Mouse (Mus musculus) midbrain, embryonic 13.5 days (tissue): ENCODE measurements around the gene Pmis2. TPM values are rescaled to one million over a fixed set of nuclear protein-coding genes. Genes with fewer than 3 reads are reported as not detected.

ENCODE experiments used
- ATAC-seq: fragments of 200-750 bp; cut with Nextera tagmentation; 2 replicates; pipeline ENCODE4 v1.8.0; 2017; ENCODE audit warnings: mild to moderate bottlenecking, moderate TSS enrichment, moderate library complexity
- H3K27ac ChIP-seq: fragments of 300-500 bp; sonication (generic); 2 replicates; pipeline ENCODE4 v1.5.1; 2015; ENCODE audit warnings: inconsistent platforms, mild to moderate bottlenecking, moderate library complexity
- H3K27me3 ChIP-seq: fragments of 300-500 bp; sonication (generic); 2 replicates; pipeline ENCODE4 v1.6.1; 2015; ENCODE audit warnings: mild to moderate bottlenecking, inconsistent platforms
- H3K36me3 ChIP-seq: fragments of 300-500 bp; sonication (generic); 2 replicates; pipeline ENCODE4 v1.6.1; 2015; ENCODE audit warnings: mild to moderate bottlenecking, inconsistent platforms
- H3K4me1 ChIP-seq: fragments of 300-500 bp; sonication (generic); replicated peaks from 2 replicates; pipeline ENCODE4 v1.6.1; 2015; ENCODE audit warnings: inconsistent platforms
- H3K4me2 ChIP-seq: fragments of 300-500 bp; sonication (generic); replicated peaks from 2 replicates; pipeline ENCODE4 v1.6.1; 2015; ENCODE audit warnings: moderate library complexity, mild to moderate bottlenecking, inconsistent platforms
- H3K4me3 ChIP-seq: fragments of 300-500 bp; sonication (generic); replicated peaks from 2 replicates; pipeline ENCODE4 v1.5.1; 2015; ENCODE audit warnings: mild to moderate bottlenecking, inconsistent platforms
- H3K9ac ChIP-seq: fragments of 300-500 bp; sonication (generic); replicated peaks from 2 replicates; pipeline ENCODE4 v1.6.1; 2015; ENCODE audit warnings: mild to moderate bottlenecking, inconsistent platforms
- H3K9me3 ChIP-seq: fragments of 300-500 bp; sonication (generic); 2 replicates; pipeline ENCODE4 v1.6.1; 2016; ENCODE audit warnings: mild to moderate bottlenecking, inconsistent platforms
- WGBS: fragments of 180-500 bp; shearing (Covaris S2); methylation state at CpG from one replicate; pipeline ENCODE4 v1.1.7; 2015; 5-methylcytosine and 5-hydroxymethylcytosine counted together
- polyA plus RNA-seq: library from polyadenylated mRNA; unstranded; fragments of >200 nt; fragmentation: Nextera tagmentation; extraction: Ambion mirVana; gene quantifications from 2 replicates; pipeline ENCODE4 v1.2.1, GENCODE M21; 2015

Gene Pmis2
- polyA plus RNA-seq, 1 experiment from 2014 or later, result not detected

DNA sequence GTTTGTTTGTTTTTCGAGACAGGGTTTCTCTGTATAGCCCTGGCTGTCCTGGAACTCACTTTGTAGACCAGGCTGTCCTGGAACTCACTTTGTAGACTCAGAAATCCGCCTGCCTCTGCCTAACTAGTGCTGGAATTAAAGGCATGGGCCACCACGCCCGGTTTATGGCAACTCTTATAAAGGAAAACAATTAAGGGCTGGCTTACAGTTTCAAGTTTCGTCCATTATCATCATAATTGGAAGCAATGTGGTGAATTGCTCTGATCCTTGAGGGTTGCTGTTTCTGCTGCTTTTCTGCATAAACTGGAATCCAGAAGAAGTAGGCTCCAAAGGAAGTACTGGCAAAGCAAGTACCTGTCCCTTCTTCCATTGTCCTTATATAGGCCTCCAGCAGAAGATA is 44.8 kb downstream of the Pmis2 start:
- no peak for ATAC-seq
- 86% methylated on average over 5 of the region's 5 CpGs for WGBS
- H3K9ac ChIP-seq, result no peak overlapping the region
- H3K4me2 ChIP-seq, result peak overlapping the region; percentile 96
- no peak overlapping the region for H3K27ac ChIP-seq
- peaks cover 28% of the 10 kb centered on the region for H3K36me3 ChIP-seq
- peaks cover 18% of the 10 kb centered on the region for H3K4me1 ChIP-seq
- no peaks in the 10 kb centered on the region for H3K9me3 ChIP-seq
- H3K4me3 ChIP-seq, result peak overlapping the region; percentile 91; the same call in 1 of the 2 replicates
- H3K27me3 ChIP-seq, result peaks cover 25% of the 10 kb centered on the region

DNA sequence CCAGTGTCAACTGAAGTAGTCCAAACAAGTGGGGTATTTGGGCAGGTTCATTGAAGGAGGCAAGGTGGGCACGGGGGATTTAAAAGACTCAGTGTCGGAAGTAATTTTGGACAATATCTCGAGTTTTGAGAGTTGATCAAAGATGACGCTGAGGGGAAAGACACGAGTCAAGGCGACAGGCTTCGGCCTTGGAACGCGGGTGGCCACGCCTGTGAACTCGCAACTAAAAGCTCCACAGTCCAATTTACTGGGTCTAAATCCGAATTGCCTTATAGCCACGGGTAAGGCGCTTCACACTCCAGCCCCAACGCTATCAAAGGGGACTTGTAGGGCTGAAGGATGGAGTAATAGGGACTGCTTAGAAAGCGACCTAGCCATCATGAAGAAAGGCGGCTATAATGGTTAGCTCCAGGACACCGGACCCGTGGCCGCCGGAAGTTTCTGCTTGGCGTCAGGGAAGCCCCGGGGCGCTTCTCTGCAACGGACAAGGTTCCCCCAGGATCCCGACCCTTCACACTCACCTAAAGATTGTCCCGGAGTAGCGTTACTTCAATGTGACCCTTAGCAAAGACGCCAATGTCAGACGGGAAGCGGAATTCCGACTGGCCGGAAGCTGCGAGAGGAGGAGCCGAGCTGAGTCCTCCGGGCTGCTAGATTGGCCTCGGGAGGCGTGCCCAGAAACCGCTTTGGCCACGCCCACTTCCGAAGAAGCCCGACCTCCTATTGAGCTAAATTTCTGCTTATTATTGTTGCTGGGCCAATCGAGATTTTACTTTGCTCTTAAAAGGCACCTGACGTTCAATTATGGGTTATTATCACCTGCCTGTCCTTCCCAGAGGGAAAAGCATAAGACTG is 45.6 kb downstream of the Pmis2 start, which contains the start of gene Cox6b1:
Gene Cox6b1, minus strand, starts transcription at position 622 of the 855 bp plus-strand sequence.
- Histone ChIP-seq H3K27ac (peak within 1 kb of the TSS; percentile 58; the same call in 1 of the 2 replicates), H3K27me3 (peaks cover 20% of the 10 kb centered on the region)
- ATAC-seq, result peak; percentile 92

More for the DNA sequence above, 45.6 kb downstream of the Pmis2 start, which contains the start of gene Cox6b1:
- Histone ChIP-seq H3K9me3 (no peaks in the 10 kb centered on the region), H3K4me2 (peak within 1 kb of the TSS; percentile 96), H3K4me1 (peaks cover 18% of the 10 kb centered on the region), H3K4me3 (peak within 1 kb of the TSS; percentile 91), H3K9ac (peak within 1 kb of the TSS; percentile 83), H3K36me3 (peaks cover 35% of the 10 kb centered on the region)
- 2% methylated on average over 44 of the region's 44 CpGs for WGBS

Other genes starting within 250 kb of the Pmis2 start
- gene Nfkbid, start 249.9 kb downstream of the Pmis2 start, polyA plus RNA-seq, result 1.2 and 1.3 TPM in 2 replicates
- gene Aplp1, start 226.1 kb downstream of the Pmis2 start, polyA plus RNA-seq, result 521 and 559 TPM in 2 replicates
- 3.1 and 3.6 TPM in 2 replicates for gene Kirrel2, start 213.9 kb downstream of the Pmis2 start, polyA plus RNA-seq
- gene Nphs1, start 213.3 kb downstream of the Pmis2 start, polyA plus RNA-seq, result 0.78 and 0.94 TPM in 2 replicates
- not detected in 2 replicates for gene Prodh2, start 178.0 kb downstream of the Pmis2 start, polyA plus RNA-seq
- gene Arhgap33, start 136.5 kb downstream of the Pmis2 start, polyA plus RNA-seq, result 106 and 114 TPM in 2 replicates
- 5.7 and 6.6 TPM in 2 replicates for gene Hspb6, start 119.4 kb downstream of the Pmis2 start, polyA plus RNA-seq
- gene Proser3, start 119.3 kb downstream of the Pmis2 start, polyA plus RNA-seq, result 8.7 and 12.3 TPM in 2 replicates
- gene Lin37, start 111.8 kb downstream of the Pmis2 start, polyA plus RNA-seq, result 54.4 and 60.4 TPM in 2 replicates
- gene U2af1l4, start 108.3 kb downstream of the Pmis2 start, polyA plus RNA-seq, result 92.5 and 102 TPM in 2 replicates
- 20.7 and 22.6 TPM in 2 replicates for gene Gm49396, start 108.3 kb downstream of the Pmis2 start, polyA plus RNA-seq
- 131 and 133 TPM in 2 replicates for gene Psenen, start 108.0 kb downstream of the Pmis2 start, polyA plus RNA-seq
- gene Igflr1, start 106.2 kb downstream of the Pmis2 start, polyA plus RNA-seq, result 4.8 and 6.6 TPM in 2 replicates
- gene Kmt2b, start 82.9 kb downstream of the Pmis2 start, polyA plus RNA-seq, result 12.9 and 13.3 TPM in 2 replicates
- gene Zbtb32, start 72.7 kb downstream of the Pmis2 start, polyA plus RNA-seq, result 0.14 and 0.31 TPM in 2 replicates
- 0.46 and 0.73 TPM in 2 replicates for gene Upk1a, start 58.8 kb downstream of the Pmis2 start, polyA plus RNA-seq
- gene Cox6b1, start 45.5 kb downstream of the Pmis2 start, polyA plus RNA-seq, result 1,046 and 1,055 TPM in 2 replicates
- not detected in 2 replicates for gene Etv2, start 35.8 kb downstream of the Pmis2 start, polyA plus RNA-seq
- 130 and 153 TPM in 2 replicates for gene Rbm42, start 21.3 kb downstream of the Pmis2 start, polyA plus RNA-seq
- gene Haus5, start 6.6 kb downstream of the Pmis2 start, polyA plus RNA-seq, result 34.2 and 37.0 TPM in 2 replicates
- gene 2200002J24Rik, start 27.3 kb upstream of the Pmis2 start, polyA plus RNA-seq, result not detected in 2 replicates
- 0.62 and 1.3 TPM in 2 replicates for gene Atp4a, start 40.6 kb upstream of the Pmis2 start, polyA plus RNA-seq
- 200 and 203 TPM in 2 replicates for gene Tmem147, start 57.9 kb upstream of the Pmis2 start, polyA plus RNA-seq
- 1.1 and 2.2 TPM in 2 replicates for gene Gapdhs, start 72.1 kb upstream of the Pmis2 start, polyA plus RNA-seq
- 2.3 TPM in 2 replicates for gene Sbsn, start 79.9 kb upstream of the Pmis2 start, polyA plus RNA-seq
- gene Dmkn, start 92.2 kb upstream of the Pmis2 start, polyA plus RNA-seq, result 0.27 and 0.57 TPM in 2 replicates
- gene Krtdap, start 116.3 kb upstream of the Pmis2 start, polyA plus RNA-seq, result not detected in 2 replicates
- 0.17 and 0.50 TPM in 2 replicates for gene Ffar2, start 152.2 kb upstream of the Pmis2 start, polyA plus RNA-seq
- gene Ffar3, start 184.6 kb upstream of the Pmis2 start, polyA plus RNA-seq, result not detected in 2 replicates
- gene Ffar1, start 190.0 kb upstream of the Pmis2 start, polyA plus RNA-seq, result not detected in 2 replicates
- gene Cd22, start 208.7 kb upstream of the Pmis2 start, polyA plus RNA-seq, result not detected in 2 replicates
- 1.3 and 1.5 TPM in 2 replicates for gene Mag, start 243.3 kb upstream of the Pmis2 start, polyA plus RNA-seq